Mouse (Mus musculus): ENCODE data around the gene Adprm. TPM values are rescaled to one million over a fixed set of nuclear protein-coding genes. Genes with fewer than 3 reads are reported as not detected.

The Adprm gene
- polyA plus RNA-seq, 1 experiment = 13.1 TPM

- no peaks in the 10 kb centered on the region for H3K36me3 ChIP-seq (ENCODE audit: control insufficient read depth, insufficient read depth)
- H3K4me3 ChIP-seq = no peak overlapping the region
- H3ac ChIP-seq (ENCODE audit: control insufficient read depth, insufficient read length) = no peak overlapping the region
- H3K27me3 ChIP-seq (ENCODE audit: control insufficient read depth, insufficient read depth, insufficient read length) = no peaks in the 10 kb centered on the region
- H3K4me2 ChIP-seq (ENCODE audit: low read depth) = no peak overlapping the region
- H3K79me2 ChIP-seq (ENCODE audit: control insufficient read depth, insufficient read depth) = no peaks in the 10 kb centered on the region
- TF ChIP-seq MAX (IDR thresholded peaks at IDR 0.05; ENCODE audit: low read depth) (no peak), TCF3 (IDR thresholded peaks at IDR 0.05; ENCODE audit: insufficient read length, low read depth) (no peak), MYOG (IDR thresholded peaks at IDR 0.05; ENCODE audit: control insufficient read depth in 1 of 3, insufficient read depth in 1 of 3, insufficient read length in 2 of 3, low read depth in 2 of 3) (no peak), POLR2A (IDR thresholded peaks at IDR 0.05; ENCODE audit: insufficient read length, low read depth) (no peak), USF1 (IDR thresholded peaks at IDR 0.05; ENCODE audit: low read depth) (no peak), SRF (IDR thresholded peaks at IDR 0.05; ENCODE audit: control insufficient read depth, insufficient read length, low read depth) (no peak), REST (IDR thresholded peaks at IDR 0.05; ENCODE audit: insufficient read depth, insufficient read length) (no peak), POLR2AphosphoS2 (IDR thresholded peaks at IDR 0.05; ENCODE audit: insufficient read length, low read depth) (no peak), TCF12 (IDR thresholded peaks at IDR 0.05; ENCODE audit: insufficient read depth, poor library complexity, severe bottlenecking) (no peak), E2F4 (IDR thresholded peaks at IDR 0.05; ENCODE audit: insufficient read depth) (no peak), CEBPB (IDR thresholded peaks at IDR 0.05; ENCODE audit: insufficient read depth, poor library complexity, severe bottlenecking) (no peak), MYOD1 (IDR thresholded peaks at IDR 0.05; ENCODE audit: control insufficient read depth in 1 of 3, insufficient read length in 2 of 3, low read depth in 2 of 3) (no peak)
Observed at GRCm38 (mm10) chr11:67008528-67008927, 43.9 kb downstream of the Adprm start.

GRCm38 (mm10) chr11:67007961-67008360 is 44.4 kb downstream of the Adprm start:
- Histone ChIP-seq H3K4me2 (ENCODE audit: low read depth) (no peak overlapping the region), H3ac (ENCODE audit: control insufficient read depth, insufficient read length) (no peak overlapping the region), H3K27me3 (ENCODE audit: control insufficient read depth, insufficient read depth, insufficient read length) (no peaks in the 10 kb centered on the region), H3K36me3 (ENCODE audit: control insufficient read depth, insufficient read depth) (no peaks in the 10 kb centered on the region), H3K79me2 (ENCODE audit: control insufficient read depth, insufficient read depth) (no peaks in the 10 kb centered on the region), H3K4me3 (no peak overlapping the region)
- no peak for TF ChIP-seq TCF12 (IDR thresholded peaks at IDR 0.05; ENCODE audit: insufficient read depth, poor library complexity, severe bottlenecking)
- TF ChIP-seq E2F4 (IDR thresholded peaks at IDR 0.05; ENCODE audit: insufficient read depth) = no peak
- no peak for TF ChIP-seq CEBPB (IDR thresholded peaks at IDR 0.05; ENCODE audit: insufficient read depth, poor library complexity, severe bottlenecking)
- no peak for TF ChIP-seq MYOG (IDR thresholded peaks at IDR 0.05; ENCODE audit: control insufficient read depth in 1 of 3, insufficient read depth in 1 of 3, insufficient read length in 2 of 3, low read depth in 2 of 3)
- no peak for TF ChIP-seq MYOD1 (IDR thresholded peaks at IDR 0.05; ENCODE audit: control insufficient read depth in 1 of 3, insufficient read length in 2 of 3, low read depth in 2 of 3)
- no peak for TF ChIP-seq MAX (IDR thresholded peaks at IDR 0.05; ENCODE audit: low read depth)
- no peak for TF ChIP-seq USF1 (IDR thresholded peaks at IDR 0.05; ENCODE audit: low read depth)
- TF ChIP-seq SRF (IDR thresholded peaks at IDR 0.05; ENCODE audit: control insufficient read depth, insufficient read length, low read depth) = no peak
- no peak for TF ChIP-seq POLR2A (IDR thresholded peaks at IDR 0.05; ENCODE audit: insufficient read length, low read depth)
- no peak for TF ChIP-seq TCF3 (IDR thresholded peaks at IDR 0.05; ENCODE audit: insufficient read length, low read depth)
- TF ChIP-seq POLR2AphosphoS2 (IDR thresholded peaks at IDR 0.05; ENCODE audit: insufficient read length, low read depth) = no peak
- no peak for TF ChIP-seq REST (IDR thresholded peaks at IDR 0.05; ENCODE audit: insufficient read depth, insufficient read length)

GRCm38 (mm10) chr11:67002911-67003310 is 49.5 kb downstream of the Adprm start:
- TF ChIP-seq SRF (IDR thresholded peaks at IDR 0.05; ENCODE audit: control insufficient read depth, insufficient read length, low read depth) = no peak
- TF ChIP-seq MYOG (IDR thresholded peaks at IDR 0.05; ENCODE audit: control insufficient read depth in 1 of 3, insufficient read depth in 1 of 3, insufficient read length in 2 of 3, low read depth in 2 of 3) = no peak
- no peak for TF ChIP-seq POLR2A (IDR thresholded peaks at IDR 0.05; ENCODE audit: insufficient read length, low read depth)
- TF ChIP-seq REST (IDR thresholded peaks at IDR 0.05; ENCODE audit: insufficient read depth, insufficient read length) = no peak
- no peak overlapping the region for H3ac ChIP-seq (ENCODE audit: control insufficient read depth, insufficient read length)
- no peaks in the 10 kb centered on the region for H3K36me3 ChIP-seq (ENCODE audit: control insufficient read depth, insufficient read depth)
- no peaks in the 10 kb centered on the region for H3K27me3 ChIP-seq (ENCODE audit: control insufficient read depth, insufficient read depth, insufficient read length)
- H3K4me3 ChIP-seq = no peak overlapping the region
- H3K79me2 ChIP-seq (ENCODE audit: control insufficient read depth, insufficient read depth) = no peaks in the 10 kb centered on the region
- no peak overlapping the region for H3K4me2 ChIP-seq (ENCODE audit: low read depth)

GRCm38 (mm10) chr11:67001717-67002116 is 50.7 kb downstream of the Adprm start:
- no peak overlapping the region for H3ac ChIP-seq (ENCODE audit: control insufficient read depth, insufficient read length)
- H3K4me2 ChIP-seq (ENCODE audit: low read depth) = no peak overlapping the region
- H3K4me3 ChIP-seq = no peak overlapping the region
- no peak for TF ChIP-seq POLR2A (IDR thresholded peaks at IDR 0.05; ENCODE audit: insufficient read length, low read depth)
- no peak for TF ChIP-seq CEBPB (IDR thresholded peaks at IDR 0.05; ENCODE audit: insufficient read depth, poor library complexity, severe bottlenecking)
- TF ChIP-seq MAX (IDR thresholded peaks at IDR 0.05; ENCODE audit: low read depth) = no peak
- TF ChIP-seq SRF (IDR thresholded peaks at IDR 0.05; ENCODE audit: control insufficient read depth, insufficient read length, low read depth) = no peak
- TF ChIP-seq E2F4 (IDR thresholded peaks at IDR 0.05; ENCODE audit: insufficient read depth) = no peak
- no peak for TF ChIP-seq USF1 (IDR thresholded peaks at IDR 0.05; ENCODE audit: low read depth)
- TF ChIP-seq TCF3 (IDR thresholded peaks at IDR 0.05; ENCODE audit: insufficient read length, low read depth) = no peak
- TF ChIP-seq TCF12 (IDR thresholded peaks at IDR 0.05; ENCODE audit: insufficient read depth, poor library complexity, severe bottlenecking) = no peak
- H3K79me2 ChIP-seq (ENCODE audit: control insufficient read depth, insufficient read depth) = no peaks in the 10 kb centered on the region
- H3K36me3 ChIP-seq (ENCODE audit: control insufficient read depth, insufficient read depth) = no peaks in the 10 kb centered on the region
- no peaks in the 10 kb centered on the region for H3K27me3 ChIP-seq (ENCODE audit: control insufficient read depth, insufficient read depth, insufficient read length)

GRCm38 (mm10) chr11:67000671-67001070 is 51.7 kb downstream of the Adprm start:
- Histone ChIP-seq H3K4me2 (ENCODE audit: low read depth) (no peak overlapping the region), H3K27me3 (ENCODE audit: control insufficient read depth, insufficient read depth, insufficient read length) (no peaks in the 10 kb centered on the region), H3ac (ENCODE audit: control insufficient read depth, insufficient read length) (no peak overlapping the region), H3K79me2 (ENCODE audit: control insufficient read depth, insufficient read depth) (no peaks in the 10 kb centered on the region), H3K4me3 (no peak overlapping the region), H3K36me3 (ENCODE audit: control insufficient read depth, insufficient read depth) (no peaks in the 10 kb centered on the region)
- TF ChIP-seq TCF3 (IDR thresholded peaks at IDR 0.05; ENCODE audit: insufficient read length, low read depth) (no peak), CEBPB (IDR thresholded peaks at IDR 0.05; ENCODE audit: insufficient read depth, poor library complexity, severe bottlenecking) (no peak), SRF (IDR thresholded peaks at IDR 0.05; ENCODE audit: control insufficient read depth, insufficient read length, low read depth) (no peak), E2F4 (IDR thresholded peaks at IDR 0.05; ENCODE audit: insufficient read depth) (no peak), USF1 (IDR thresholded peaks at IDR 0.05; ENCODE audit: low read depth) (no peak), MYOG (IDR thresholded peaks at IDR 0.05; ENCODE audit: control insufficient read depth in 1 of 3, insufficient read depth in 1 of 3, insufficient read length in 2 of 3, low read depth in 2 of 3) (no peak), MYOD1 (IDR thresholded peaks at IDR 0.05; ENCODE audit: control insufficient read depth in 1 of 3, insufficient read length in 2 of 3, low read depth in 2 of 3) (no peak), POLR2AphosphoS2 (IDR thresholded peaks at IDR 0.05; ENCODE audit: insufficient read length, low read depth) (no peak), TCF12 (IDR thresholded peaks at IDR 0.05; ENCODE audit: insufficient read depth, poor library complexity, severe bottlenecking) (no peak), REST (IDR thresholded peaks at IDR 0.05; ENCODE audit: insufficient read depth, insufficient read length) (no peak), MAX (IDR thresholded peaks at IDR 0.05; ENCODE audit: low read depth) (no peak), POLR2A (IDR thresholded peaks at IDR 0.05; ENCODE audit: insufficient read length, low read depth) (no peak)

Data from myocyte (in vitro differentiated cells).